Mouse (Mus musculus) neural tube, embryonic 13.5 days (tissue): ENCODE results near the gene Eid3. TPM values are rescaled to one million over a fixed set of nuclear protein-coding genes. Genes with fewer than 3 reads are reported as not detected.

ENCODE experiments used
- ATAC-seq: fragments of 200-750 bp; cut with Nextera tagmentation; 2 replicates; pipeline ENCODE4 v1.8.0; 2017; ENCODE audit warnings: low read depth, mild to moderate bottlenecking, moderate TSS enrichment, moderate library complexity
- H3K27ac ChIP-seq: fragments of 300-500 bp; sonication (generic); replicated peaks from 2 replicates; pipeline ENCODE4 v1.5.1; 2015; ENCODE audit warnings: moderate library complexity, mild to moderate bottlenecking, inconsistent platforms
- H3K27me3 ChIP-seq: fragments of 300-500 bp; sonication (generic); 2 replicates; pipeline ENCODE4 v1.6.1; 2015; ENCODE audit warnings: mild to moderate bottlenecking, inconsistent platforms
- H3K36me3 ChIP-seq: fragments of 300-500 bp; sonication (generic); 2 replicates; pipeline ENCODE4 v1.6.1; 2015; ENCODE audit warnings: mild to moderate bottlenecking, inconsistent platforms
- H3K4me1 ChIP-seq: fragments of 300-500 bp; sonication (generic); replicated peaks from 2 replicates; pipeline ENCODE4 v1.6.1; 2015; ENCODE audit warnings: inconsistent platforms
- H3K4me2 ChIP-seq: fragments of 300-500 bp; sonication (generic); 2 replicates; pipeline ENCODE4 v1.6.1; 2015; ENCODE audit warnings: inconsistent platforms, mild to moderate bottlenecking, moderate library complexity
- H3K4me3 ChIP-seq: fragments of 300-500 bp; sonication (generic); 2 replicates; pipeline ENCODE4 v1.5.1; 2015; ENCODE audit warnings: mild to moderate bottlenecking, inconsistent platforms
- H3K9ac ChIP-seq: fragments of 300-500 bp; sonication (generic); 2 replicates; pipeline ENCODE4 v1.6.1; 2015; ENCODE audit warnings: moderate library complexity, mild to moderate bottlenecking, inconsistent platforms
- H3K9me3 ChIP-seq: fragments of 300-500 bp; sonication (generic); 2 replicates; pipeline ENCODE4 v1.6.1; 2016; ENCODE audit warnings: inconsistent platforms
- WGBS: fragments of 180-500 bp; shearing (Covaris S2); methylation state at CpG from one replicate; pipeline ENCODE4 v1.1.7; 2015; 5-methylcytosine and 5-hydroxymethylcytosine counted together
- polyA plus RNA-seq: library from polyadenylated mRNA; unstranded; fragments of >200 nt; fragmentation: Nextera tagmentation; extraction: Ambion mirVana; gene quantifications from 2 replicates; pipeline ENCODE4 v1.2.1, GENCODE M21; 2015

The Eid3 gene
- polyA plus RNA-seq, 1 experiment from 2014 or later = 0.24 TPM

DNA sequence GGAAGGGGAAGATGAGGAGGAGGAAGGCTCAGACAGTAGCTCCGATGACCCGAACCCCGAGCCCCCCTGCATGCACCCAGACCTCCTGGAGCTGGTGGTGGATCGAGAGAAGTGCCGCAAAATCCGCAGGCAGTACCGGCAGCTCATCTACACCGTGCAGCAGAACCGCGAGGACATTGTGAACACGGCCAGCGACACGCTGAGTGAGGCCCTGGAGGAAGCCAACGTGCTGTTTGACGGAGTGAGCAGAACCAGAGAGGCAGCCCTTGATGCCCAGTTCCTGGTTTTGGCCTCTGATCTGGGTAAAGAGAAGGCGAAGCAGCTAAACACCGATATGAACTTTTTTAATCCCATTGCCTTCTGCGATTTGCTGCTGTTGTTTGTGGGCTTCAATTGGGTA, 406 bp downstream of the Eid3 start:
- WGBS = 85% methylated on average over 18 of the region's 18 CpGs
- no peak for ATAC-seq
- Histone ChIP-seq H3K27me3 (no peaks in the 10 kb centered on the region), H3K9me3 (no peaks in the 10 kb centered on the region), H3K4me2 (no peak overlapping the region), H3K36me3 (peaks cover 27% of the 10 kb centered on the region), H3K4me1 (peaks cover 37% of the 10 kb centered on the region), H3K9ac (no peak overlapping the region), H3K4me3 (no peak overlapping the region), H3K27ac (no peak overlapping the region)

DNA sequence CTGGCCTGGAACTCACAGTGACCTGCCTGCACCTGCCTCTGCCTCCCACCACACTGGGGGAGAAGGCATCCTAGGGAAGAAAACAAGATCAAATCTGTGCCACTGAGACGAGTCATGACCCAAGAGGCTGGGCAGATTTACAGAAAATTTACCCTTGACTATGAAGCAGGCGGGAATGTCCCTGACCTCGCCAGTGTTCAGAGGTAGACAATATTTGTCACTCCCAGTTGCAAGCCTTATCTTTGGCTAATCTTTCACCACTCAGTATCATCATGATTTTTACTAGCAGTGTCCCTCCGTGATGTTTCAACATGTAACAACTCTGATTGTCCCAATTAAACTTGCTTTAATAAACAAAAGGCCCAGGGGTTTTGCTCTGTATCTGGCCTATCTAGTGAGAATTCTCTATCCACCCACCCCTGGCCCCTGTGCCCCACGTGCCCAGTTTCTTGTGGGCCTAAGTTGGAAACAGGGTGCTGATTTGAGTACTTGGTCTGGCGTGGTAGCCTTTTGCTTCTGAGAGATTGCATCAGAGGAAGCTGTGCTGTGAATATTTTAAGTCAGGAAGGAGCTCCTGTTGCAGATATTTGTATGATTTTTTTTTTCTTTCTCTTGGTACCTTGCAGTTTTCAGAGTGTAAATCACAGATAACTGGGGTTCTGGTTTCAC, 2.1 kb downstream of the Eid3 start:
- Histone ChIP-seq H3K9ac (no peak overlapping the region), H3K27ac (no peak overlapping the region), H3K4me1 (peaks cover 28% of the 10 kb centered on the region), H3K9me3 (no peaks in the 10 kb centered on the region), H3K4me2 (no peak overlapping the region), H3K36me3 (peaks cover 25% of the 10 kb centered on the region), H3K27me3 (no peaks in the 10 kb centered on the region), H3K4me3 (no peak overlapping the region)
- ATAC-seq = no peak
- WGBS = 93% methylated on average over 6 of the region's 6 CpGs

DNA sequence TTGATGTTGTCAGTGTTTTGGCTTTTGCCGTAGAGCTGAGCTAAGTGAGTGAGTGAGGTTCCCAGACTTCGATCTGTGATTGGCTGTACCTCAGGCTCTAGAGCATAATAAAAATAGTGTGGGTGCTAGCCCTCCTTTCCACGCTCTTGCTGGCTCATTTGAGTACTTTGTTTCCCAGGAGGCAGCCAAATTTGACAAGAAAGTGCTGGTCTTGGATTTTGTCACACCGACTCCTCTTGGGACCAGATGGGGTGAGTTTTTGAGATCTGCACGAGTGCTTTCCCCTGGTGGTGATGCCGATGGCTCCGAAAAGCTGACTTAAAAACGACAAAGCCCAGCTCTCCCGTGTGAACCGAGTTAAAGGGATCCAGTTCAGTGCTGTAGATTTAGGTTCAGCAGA, 9.0 kb downstream of the Eid3 start:
- no peak for ATAC-seq
- no peak overlapping the region for H3K4me3 ChIP-seq
- H3K27ac ChIP-seq = no peak overlapping the region
- H3K4me1 ChIP-seq = peaks cover 8% of the 10 kb centered on the region; the same call in 1 of the 2 replicates
- peaks cover 65% of the 10 kb centered on the region for H3K36me3 ChIP-seq
- 94% methylated on average over 10 of the region's 10 CpGs for WGBS
- no peaks in the 10 kb centered on the region for H3K9me3 ChIP-seq
- no peak overlapping the region for H3K4me2 ChIP-seq
- H3K9ac ChIP-seq = no peak overlapping the region
- no peaks in the 10 kb centered on the region for H3K27me3 ChIP-seq

DNA sequence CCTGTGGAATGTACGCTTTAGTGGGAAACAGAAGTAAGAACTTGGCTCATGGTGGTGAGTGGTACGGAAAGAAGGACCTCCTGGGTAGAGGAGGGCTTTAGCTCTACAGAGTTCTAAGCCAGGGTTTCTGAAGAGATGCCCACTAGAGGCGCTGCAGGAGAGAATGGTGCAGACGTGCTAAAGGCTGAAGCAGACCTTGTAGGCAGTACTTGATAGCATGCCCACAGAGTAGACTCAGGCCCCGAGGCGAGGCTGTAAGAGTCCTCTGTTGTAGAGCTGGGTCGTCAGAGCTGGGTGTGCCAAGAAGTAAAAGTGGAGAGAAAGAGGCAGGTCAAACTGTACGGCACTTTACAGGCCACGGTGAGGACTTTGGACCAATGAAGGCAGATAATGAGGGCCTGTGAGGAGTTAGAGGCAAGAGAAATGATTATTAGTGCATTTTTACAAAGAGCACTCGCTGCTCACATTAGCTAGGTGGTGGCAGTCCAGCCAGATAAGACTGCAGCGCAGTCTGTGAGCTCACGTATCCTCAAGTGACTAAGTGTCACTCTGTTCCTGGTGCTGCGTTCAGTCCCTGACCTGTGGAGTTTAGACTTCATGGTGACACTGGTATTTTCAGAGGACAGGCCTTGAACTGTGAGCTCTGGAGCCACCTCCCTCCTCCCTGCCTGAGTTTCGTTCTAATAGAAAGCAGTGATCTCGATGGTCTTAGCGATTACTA, 9.8 kb downstream of the Eid3 start:
- ATAC-seq = no peak
- Histone ChIP-seq H3K27ac (no peak overlapping the region), H3K9me3 (no peaks in the 10 kb centered on the region), H3K4me2 (no peak overlapping the region), H3K4me3 (no peak overlapping the region), H3K4me1 (peaks cover 8% of the 10 kb centered on the region; the same call in 1 of the 2 replicates), H3K27me3 (no peaks in the 10 kb centered on the region), H3K9ac (no peak overlapping the region), H3K36me3 (peaks cover 69% of the 10 kb centered on the region)
- WGBS = 87% methylated on average over 16 of the region's 16 CpGs

DNA sequence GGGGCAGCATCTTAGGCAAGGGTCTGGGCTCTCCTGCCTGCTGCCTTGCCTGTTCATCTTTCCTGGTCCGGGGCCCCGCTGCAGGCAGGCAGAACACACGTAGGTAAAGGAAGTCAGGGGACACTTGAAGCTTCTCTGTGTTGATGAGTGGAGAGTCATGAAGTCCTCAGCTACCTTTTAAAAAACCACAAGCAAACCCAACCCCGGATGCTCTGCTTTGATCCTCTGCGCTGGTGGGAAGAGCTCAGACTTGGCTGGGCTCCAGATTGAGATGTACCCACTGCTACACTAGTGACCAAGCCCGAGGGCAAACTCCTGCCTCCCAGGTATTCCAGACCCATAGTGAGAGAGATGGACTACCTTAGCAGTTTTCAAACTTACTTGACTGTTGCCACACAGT, 20.9 kb downstream of the Eid3 start:
- WGBS = 91% methylated on average over 6 of the region's 6 CpGs
- H3K9ac ChIP-seq = no peak overlapping the region
- H3K27ac ChIP-seq = no peak overlapping the region
- H3K4me2 ChIP-seq = no peak overlapping the region
- H3K36me3 ChIP-seq = peaks cover 94% of the 10 kb centered on the region
- H3K9me3 ChIP-seq = no peaks in the 10 kb centered on the region
- no peaks in the 10 kb centered on the region for H3K4me1 ChIP-seq
- no peaks in the 10 kb centered on the region for H3K27me3 ChIP-seq
- no peak overlapping the region for H3K4me3 ChIP-seq
- no peak for ATAC-seq

DNA sequence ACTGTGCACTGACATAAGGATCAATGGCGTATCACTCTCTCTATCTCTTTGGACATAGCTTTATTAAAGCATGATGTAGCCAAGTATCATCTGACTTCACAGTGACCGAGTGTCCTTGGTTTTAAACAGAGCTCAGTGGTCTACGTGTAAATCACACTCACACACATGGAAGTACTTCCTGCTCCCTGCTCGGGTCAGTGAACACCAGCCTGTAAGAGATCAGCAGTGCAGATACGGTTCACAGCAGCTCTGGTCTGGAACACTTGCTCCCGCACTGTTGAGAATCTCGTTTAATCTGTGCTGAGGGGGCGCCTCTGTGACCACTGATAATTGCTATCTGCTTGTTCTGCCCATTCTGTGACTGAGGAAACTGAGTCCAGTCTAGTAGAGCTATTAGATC, 22.1 kb downstream of the Eid3 start:
- Histone ChIP-seq H3K9me3 (no peaks in the 10 kb centered on the region), H3K36me3 (peaks cover 94% of the 10 kb centered on the region), H3K4me2 (no peak overlapping the region), H3K27ac (no peak overlapping the region), H3K27me3 (no peaks in the 10 kb centered on the region), H3K4me3 (no peak overlapping the region), H3K9ac (no peak overlapping the region), H3K4me1 (peaks cover 10% of the 10 kb centered on the region; the same call in 1 of the 2 replicates)
- ATAC-seq = no peak
- WGBS = 86% methylated on average over 8 of the region's 8 CpGs

DNA sequence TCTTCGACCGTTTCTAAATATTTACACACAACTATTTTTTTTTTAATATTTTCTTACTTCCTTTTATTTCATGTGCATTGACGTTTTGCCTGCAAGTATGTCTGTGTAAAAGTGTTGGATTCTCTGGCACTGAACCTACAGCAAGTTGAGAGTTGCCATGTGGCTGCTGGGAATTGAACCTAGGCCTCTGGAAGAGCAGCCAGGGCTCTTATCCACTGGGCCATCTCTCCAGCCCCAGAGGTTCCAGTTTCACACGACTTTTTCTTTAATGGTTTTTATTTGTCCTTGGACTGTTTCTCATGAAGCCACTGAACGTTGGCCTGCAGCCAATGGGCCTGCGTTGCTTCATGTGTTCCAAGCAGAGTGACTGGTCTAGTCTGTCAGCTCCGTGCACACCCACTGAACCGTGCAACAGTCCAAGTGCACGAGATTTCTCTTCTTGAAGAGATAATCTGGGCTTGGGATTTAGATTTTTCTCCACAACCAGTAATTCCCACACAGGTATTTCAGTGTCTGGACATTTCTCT, 23.1 kb downstream of the Eid3 start:
- Histone ChIP-seq H3K9ac (no peak overlapping the region), H3K9me3 (no peaks in the 10 kb centered on the region), H3K27ac (no peak overlapping the region), H3K4me1 (peaks cover 16% of the 10 kb centered on the region; the same call in 1 of the 2 replicates), H3K36me3 (peaks cover 94% of the 10 kb centered on the region), H3K4me3 (no peak overlapping the region), H3K27me3 (no peaks in the 10 kb centered on the region), H3K4me2 (no peak overlapping the region)
- no peak for ATAC-seq
- WGBS = 74% methylated on average over 9 of the region's 9 CpGs

DNA sequence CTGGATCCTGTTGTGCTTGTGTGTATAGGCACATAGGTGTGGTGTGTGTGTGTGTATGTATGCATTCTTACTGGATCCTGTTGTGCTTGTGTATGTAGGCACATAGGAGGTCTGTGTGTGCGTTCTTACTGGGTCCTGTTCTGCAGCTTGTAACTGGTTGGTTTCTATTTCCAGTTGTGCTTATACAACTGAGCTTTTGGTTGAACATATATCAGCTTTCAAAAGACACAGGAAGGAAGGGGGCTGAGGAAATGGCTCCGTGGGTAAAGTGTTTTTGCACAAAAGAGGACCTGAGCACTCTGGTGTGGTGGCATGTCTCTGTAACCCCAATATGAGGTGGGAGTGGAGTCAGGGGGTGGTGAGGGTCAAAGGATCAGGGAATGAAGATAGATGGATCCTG, 24.5 kb downstream of the Eid3 start:
- Histone ChIP-seq H3K4me2 (no peak overlapping the region), H3K9ac (no peak overlapping the region), H3K4me1 (peaks cover 16% of the 10 kb centered on the region; the same call in 1 of the 2 replicates), H3K27ac (no peak overlapping the region), H3K9me3 (no peaks in the 10 kb centered on the region), H3K36me3 (peaks cover 95% of the 10 kb centered on the region), H3K27me3 (no peaks in the 10 kb centered on the region), H3K4me3 (no peak overlapping the region)
- 87% methylated on average over 2 of the region's 2 CpGs for WGBS
- no peak for ATAC-seq

DNA sequence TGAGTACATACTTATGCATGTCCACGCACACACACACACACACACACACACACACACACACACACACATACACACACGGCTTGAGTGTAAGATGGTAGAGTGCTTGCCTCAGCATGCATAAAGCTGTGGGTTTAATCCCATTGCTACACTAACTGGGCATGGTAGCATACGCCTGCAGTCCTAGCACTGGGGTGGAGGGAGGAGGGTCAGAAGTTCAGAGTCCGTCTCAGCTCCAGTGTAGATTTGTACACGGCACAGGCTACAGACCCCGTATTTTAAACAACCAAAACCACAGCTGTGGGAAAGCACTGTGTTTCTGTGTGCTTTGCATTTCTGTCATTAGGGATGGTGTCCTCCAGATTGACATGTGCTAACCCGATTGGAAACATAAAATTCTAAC, 25.0 kb downstream of the Eid3 start:
- H3K36me3 ChIP-seq = peaks cover 95% of the 10 kb centered on the region
- H3K4me3 ChIP-seq = no peak overlapping the region
- WGBS = 83% methylated on average over 7 of the region's 7 CpGs

DNA sequence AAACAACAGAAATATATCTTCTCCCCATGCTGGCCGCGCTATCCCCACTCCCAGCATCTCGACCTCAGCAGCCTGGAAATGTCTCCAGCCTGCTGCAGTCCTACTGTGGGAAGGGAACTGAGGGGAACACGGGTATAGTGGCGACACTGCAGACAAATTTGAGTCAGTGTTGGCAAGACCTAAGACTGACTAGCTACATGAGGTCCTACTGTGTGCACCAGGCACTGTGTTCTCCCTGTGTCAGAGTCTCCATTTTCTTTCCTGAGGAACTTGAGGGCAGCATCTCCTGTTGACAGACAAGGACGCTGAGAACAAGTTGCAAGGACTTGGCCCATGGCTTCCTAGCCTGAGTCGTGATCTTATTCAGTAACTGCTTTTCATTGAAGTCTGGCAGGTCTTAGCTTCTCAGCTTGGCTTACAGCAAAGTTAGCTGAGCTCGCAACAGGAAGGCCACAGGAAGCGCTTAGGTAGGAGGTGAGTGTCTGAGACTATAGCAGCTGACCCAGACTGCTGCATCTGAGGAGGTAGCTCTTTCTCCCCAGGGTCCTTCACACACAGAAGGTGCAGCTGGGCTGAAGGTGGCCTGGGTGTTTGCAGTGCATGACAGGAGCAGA, 26.1 kb downstream of the Eid3 start:
- peaks cover 95% of the 10 kb centered on the region for H3K36me3 ChIP-seq
- 89% methylated on average over 9 of the region's 9 CpGs for WGBS

More for the DNA sequence above, 25.0 kb downstream of the Eid3 start:
- Histone ChIP-seq H3K9ac (no peak overlapping the region), H3K9me3 (no peaks in the 10 kb centered on the region), H3K4me1 (peaks cover 16% of the 10 kb centered on the region; the same call in 1 of the 2 replicates), H3K27ac (no peak overlapping the region), H3K27me3 (no peaks in the 10 kb centered on the region), H3K4me2 (no peak overlapping the region)
- no peak for ATAC-seq

DNA sequence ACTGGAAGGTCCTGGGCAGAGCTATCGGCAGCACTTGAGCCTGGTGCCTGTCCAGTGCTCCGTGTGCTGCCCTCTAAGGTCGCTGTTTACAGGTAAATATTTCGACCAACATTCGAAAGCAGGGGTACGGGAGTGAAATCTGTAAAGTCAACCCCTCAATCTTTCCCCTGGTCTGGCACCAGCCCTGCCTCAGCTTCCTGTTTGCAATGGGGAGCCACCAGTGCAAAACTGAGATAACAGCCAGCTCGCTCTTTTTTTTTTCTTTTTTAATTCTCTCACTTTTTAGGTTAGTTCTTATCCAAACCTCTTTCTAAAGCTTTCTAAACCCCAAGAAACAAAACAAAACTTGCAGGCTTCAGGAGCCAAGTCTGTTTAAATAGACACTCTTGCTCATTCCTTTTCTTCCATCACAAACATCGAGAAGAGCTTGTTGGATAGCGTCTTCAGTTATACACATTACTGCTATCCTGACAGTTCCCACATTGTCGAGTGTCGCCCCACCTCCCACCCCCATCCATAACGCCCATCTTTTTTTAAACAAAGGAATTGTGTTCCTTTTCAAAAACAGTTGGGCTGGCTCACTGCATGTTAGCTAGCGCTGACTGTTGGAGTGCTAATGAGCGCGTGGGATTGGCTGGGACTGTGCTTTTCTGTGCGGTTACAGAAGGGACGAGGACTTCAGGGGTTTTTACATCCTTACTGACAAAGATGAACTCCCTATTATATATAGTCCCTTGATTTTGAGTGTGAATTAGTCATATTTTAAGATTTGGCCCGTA, 27.6 kb downstream of the Eid3 start:
- Histone ChIP-seq H3K4me2 (no peak overlapping the region), H3K36me3 (peaks cover 89% of the 10 kb centered on the region), H3K9me3 (no peaks in the 10 kb centered on the region), H3K27ac (no peak overlapping the region), H3K4me3 (no peak overlapping the region), H3K27me3 (no peaks in the 10 kb centered on the region), H3K9ac (no peak overlapping the region), H3K4me1 (peaks cover 16% of the 10 kb centered on the region; the same call in 1 of the 2 replicates)
- ATAC-seq = no peak
- WGBS = 77% methylated on average over 18 of the region's 18 CpGs

More for the DNA sequence above, 26.1 kb downstream of the Eid3 start:
- no peak overlapping the region for H3K9ac ChIP-seq
- peaks cover 16% of the 10 kb centered on the region; the same call in 1 of the 2 replicates for H3K4me1 ChIP-seq
- H3K9me3 ChIP-seq = no peaks in the 10 kb centered on the region
- no peaks in the 10 kb centered on the region for H3K27me3 ChIP-seq
- H3K4me3 ChIP-seq = no peak overlapping the region
- H3K4me2 ChIP-seq = no peak overlapping the region
- no peak for ATAC-seq
- no peak overlapping the region for H3K27ac ChIP-seq
